Mouse (Mus musculus) E14TG2a.4 (cell line): Measurements from ENCODE around the gene Tex22.

Experiments
- CTCF ChIP-seq: conservative IDR thresholded peaks from 2 replicates; pipeline ENCODE4 v1.5.1; 2014; ENCODE audit warnings: low read length
- NANOG ChIP-seq: IDR thresholded peaks from 2 replicates; pipeline ENCODE4 v1.6.1; 2014; ENCODE audit warnings: borderline replicate concordance, low read length, mixed read lengths
- POU5F1 ChIP-seq: IDR thresholded peaks from 2 replicates; pipeline ENCODE4 v1.6.1; 2014; ENCODE audit warnings: low read length, borderline replicate concordance

DNA sequence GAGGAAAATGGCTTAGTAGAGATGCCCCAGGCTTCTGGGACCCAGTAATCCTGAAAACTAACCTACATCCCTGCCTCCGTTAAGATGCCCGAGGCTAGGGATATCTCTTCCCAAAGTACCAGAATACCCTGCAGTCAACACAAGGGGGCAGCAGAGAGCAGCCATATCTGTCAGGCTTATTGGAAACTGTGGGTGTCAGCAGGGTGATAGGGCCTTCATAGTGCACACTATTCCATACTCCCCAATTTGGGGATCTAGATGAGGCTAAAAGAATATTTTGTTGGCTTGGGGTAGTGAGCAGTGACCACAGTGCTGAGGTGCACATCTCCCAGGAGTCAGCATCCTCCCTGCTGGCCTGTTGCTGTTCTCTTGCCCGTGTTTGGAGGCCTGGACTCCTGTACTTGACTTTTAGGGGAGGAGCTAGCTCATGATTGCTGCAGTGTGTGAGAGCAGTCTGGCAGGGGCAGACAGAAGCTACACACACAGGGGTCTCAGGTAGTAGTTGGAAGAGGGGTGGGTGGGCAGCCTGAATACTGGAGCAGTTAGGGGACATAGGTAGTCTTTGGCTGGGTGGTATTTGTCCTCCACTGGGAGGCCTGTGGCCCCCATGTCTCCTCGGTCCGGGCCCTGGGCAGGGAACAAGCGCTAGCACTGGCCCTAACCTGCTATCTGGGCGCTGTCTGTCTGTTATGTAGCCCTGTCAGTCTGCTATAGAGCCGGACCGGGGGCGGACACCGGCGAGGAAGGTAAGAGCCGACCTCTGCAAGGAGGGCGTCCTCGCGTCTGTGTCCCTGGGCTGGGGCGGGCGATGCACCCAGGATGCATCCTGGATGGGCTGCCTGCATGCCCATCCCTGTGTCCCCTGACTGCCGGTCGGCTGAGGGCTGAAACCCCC is 45.5 kb downstream of the Tex22 start:
- peak; percentile 97 for TF ChIP-seq CTCF
- TF ChIP-seq NANOG, result no peak
- no peak for TF ChIP-seq POU5F1
